Mouse (Mus musculus) liver, embryonic 14.5 days (tissue): ENCODE results near the gene Eml5.

Source experiments
- CTCF ChIP-seq: IDR thresholded peaks from 2 replicates; pipeline ENCODE4 v1.5.1; 2016; ENCODE audit warnings: antibody characterized with exemption, low read depth, control low read depth
- EP300 ChIP-seq: IDR thresholded peaks from 2 replicates; pipeline ENCODE4 v1.6.1; 2016; ENCODE audit warnings: antibody characterized with exemption, low read depth

DNA sequence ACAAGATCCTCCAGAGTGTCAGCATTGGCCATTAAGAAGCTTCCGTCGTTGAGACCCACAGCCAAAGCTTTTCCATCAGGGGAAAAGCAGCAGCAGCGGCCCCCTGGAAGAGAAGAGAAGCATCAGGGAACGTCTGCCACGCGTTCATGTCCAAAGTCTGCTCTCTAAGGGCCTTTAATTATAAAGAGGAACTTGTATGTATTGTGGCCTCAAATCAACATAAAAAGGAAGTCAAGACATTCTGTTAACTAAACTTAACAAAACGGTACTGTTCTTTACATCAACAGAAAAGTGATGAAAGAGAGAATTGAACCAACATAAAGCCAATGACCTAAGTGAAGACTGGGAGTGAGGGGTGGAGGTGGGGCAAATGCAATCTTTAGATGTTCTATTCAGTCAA is 70.2 kb downstream of the Eml5 start:
- TF ChIP-seq CTCF (no peak), EP300 (no peak)
